Comparison of ENCODE assay signal across 8 mouse cellular contexts in the genomic region with DNA sequence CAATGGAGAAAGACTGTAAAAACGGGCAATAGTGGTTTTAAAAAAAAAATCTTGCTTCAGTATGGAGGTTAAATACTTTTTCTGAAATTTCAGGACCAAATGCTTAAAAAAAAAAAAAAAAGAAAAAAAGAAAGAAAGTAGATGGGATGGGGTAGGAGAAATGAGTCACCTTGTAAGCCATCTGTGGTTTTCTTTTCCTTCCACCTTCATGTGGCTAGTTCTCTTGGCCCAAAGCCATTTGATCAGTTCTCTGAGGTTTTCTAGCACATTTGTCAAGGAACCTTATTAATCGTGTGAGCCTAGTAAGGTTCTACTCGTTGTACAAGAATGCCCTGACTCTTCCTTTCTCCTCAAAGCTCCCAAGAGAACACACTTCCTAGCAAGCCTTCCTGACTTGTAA.
"Had no signal": no experiment of that assay in that cellular context is flagged by ENCODE, and none has a peak within 500 bp of the region (broad histone marks: within the 10 kb centered on the region; RNA-seq: fewer than 3 reads in every experiment).

No protein-coding gene starts in this region.

- DNase-seq: lung, adult 18-20 months; lung, embryonic 14.5 days; lung, postnatal 10 days; lung, postnatal 4 days; right cerebral cortex, postnatal 14 days; thymus, adult 2 months; thymus, postnatal 25 days; thymus, postnatal 4 days had no signal
